Mouse (Mus musculus) stomach, postnatal 0 days (tissue): ENCODE data around the gene Trir.

Experiments used
- CTCF ChIP-seq: IDR thresholded peaks from 2 replicates; pipeline ENCODE4 v1.5.1; 2016; ENCODE audit warnings: antibody characterized with exemption, low read depth, mild to moderate bottlenecking, moderate library complexity
- EP300 ChIP-seq: optimal IDR thresholded peaks from 2 replicates; pipeline ENCODE3; 2016; ENCODE audit warnings: antibody characterized with exemption

DNA sequence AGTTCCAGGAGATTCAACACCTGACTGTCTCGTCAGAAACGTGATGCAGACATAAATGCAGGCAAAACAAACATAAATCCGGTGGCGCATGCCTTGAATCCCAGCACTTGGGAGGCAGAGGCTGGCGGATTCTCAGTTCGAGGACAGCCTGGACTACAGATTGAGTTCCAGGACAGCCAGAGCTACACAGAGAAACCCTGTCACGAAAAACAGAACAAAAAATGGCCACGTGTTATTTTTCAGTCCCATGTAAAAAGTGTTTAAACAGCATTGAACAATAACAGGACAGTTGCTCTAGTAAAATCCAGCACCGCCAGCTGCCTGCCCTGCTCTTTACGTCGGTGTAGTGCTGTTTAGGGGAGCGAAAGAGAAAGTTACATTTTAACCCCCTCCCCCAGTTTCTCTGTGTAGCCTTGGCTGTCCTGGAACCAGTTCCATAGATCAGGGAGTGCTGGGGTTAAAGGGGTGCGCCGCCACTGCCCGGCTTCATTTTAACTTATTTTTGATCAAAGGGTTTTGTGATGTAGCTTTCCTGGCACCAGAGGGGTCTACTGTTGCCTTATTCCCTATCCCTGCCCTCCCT, 9.2 kb downstream of the Trir start:
- no peak for TF ChIP-seq CTCF
- no peak for TF ChIP-seq EP300
